Mouse (Mus musculus): ENCODE data around the gene Gm21775. TPM values are rescaled to one million over a fixed set of nuclear protein-coding genes. Genes with fewer than 3 reads are reported as not detected.

The Gm21775 gene
- not detected in 2 replicates for polyA plus RNA-seq (2015; fragmentation: Nextera tagmentation; extraction: Ambion mirVana)

DNA sequence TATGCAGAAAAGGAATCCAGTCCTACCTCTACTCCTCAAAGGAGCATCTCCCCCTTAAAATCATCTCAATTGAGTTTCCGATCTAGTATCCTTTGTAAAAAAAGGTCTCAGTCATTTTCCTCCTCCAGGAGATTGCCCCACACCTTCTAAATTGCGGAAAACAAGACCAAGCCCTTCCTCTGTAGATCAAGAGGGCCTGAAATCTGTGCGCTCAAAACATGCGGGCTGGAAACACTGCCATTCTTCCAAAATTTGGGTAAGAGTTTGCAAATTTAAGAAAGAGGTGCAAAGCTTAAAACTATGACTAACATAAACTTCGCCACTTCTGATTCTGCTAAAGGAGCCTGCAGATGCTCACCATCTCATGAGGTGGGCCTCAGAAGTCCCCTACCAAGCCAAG lies at the start of gene Gm21775:
Gene Gm21775 (plus strand): TSS at position 301 of the 400 bp plus-strand sequence.

DNA sequence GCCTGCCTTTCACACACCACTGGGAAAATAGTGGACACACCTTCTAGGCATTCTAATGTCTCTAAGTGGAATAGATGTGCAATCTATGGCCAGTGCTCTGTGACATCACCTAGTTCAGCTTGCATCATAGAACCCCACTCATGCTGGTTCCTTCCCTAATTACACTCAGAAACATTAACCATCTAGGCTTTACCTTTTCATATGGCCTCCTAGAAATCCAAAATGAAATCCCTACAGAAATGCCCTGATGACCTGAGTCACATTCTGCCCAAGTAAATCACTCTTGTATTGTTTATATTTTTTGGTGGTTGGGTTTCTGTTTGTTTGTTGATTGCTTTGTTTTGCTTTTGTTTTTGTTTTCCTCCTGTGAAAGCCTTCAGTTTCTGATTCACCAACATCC lies 17.3 kb upstream of the Gm21775 start, which contains the start of gene Gm20737:
Gene Gm20737 (minus strand): TSS at position 101 of the 400 bp plus-strand sequence.

Other genes starting within 250 kb of the Gm21775 start
- not detected in 2 replicates for gene Gm20834, start 228.9 kb upstream of the Gm21775 start, polyA plus RNA-seq (2015; fragmentation: Nextera tagmentation; extraction: Ambion mirVana)
- gene Gm28510, start 140.7 kb upstream of the Gm21775 start, polyA plus RNA-seq (2015; fragmentation: Nextera tagmentation; extraction: Ambion mirVana), result not detected in 2 replicates
- gene Gm20737, start 17.4 kb upstream of the Gm21775 start, polyA plus RNA-seq (2015; fragmentation: Nextera tagmentation; extraction: Ambion mirVana), result not detected in 2 replicates
- gene Gm21900, start 62.9 kb downstream of the Gm21775 start, polyA plus RNA-seq (2015; fragmentation: Nextera tagmentation; extraction: Ambion mirVana), result not detected in 2 replicates
- gene Gm20777, start 199.0 kb downstream of the Gm21775 start, polyA plus RNA-seq (2015; fragmentation: Nextera tagmentation; extraction: Ambion mirVana), result not detected in 2 replicates

Data from neural tube, postnatal 0 days (tissue).